Mouse (Mus musculus) brain, embryonic 14.5 days (tissue): Measurements from ENCODE around the gene Mapk8ip3.

Source experiments
- CTCF ChIP-seq: fragments of 200-500 bp; IDR thresholded peaks from 2 replicates; pipeline ENCODE4 v1.5.1; 2012; ENCODE audit warnings: inconsistent platforms, mild to moderate bottlenecking, moderate library complexity, borderline replicate concordance; ENCODE audit not compliant: insufficient read depth, insufficient read length; ENCODE audit errors: extremely low read depth
- POLR2A ChIP-seq: fragments of 200-500 bp; IDR thresholded peaks from 2 replicates; pipeline ENCODE4 v1.6.1; 2012; ENCODE audit warnings: mild to moderate bottlenecking, inconsistent platforms, borderline replicate concordance; ENCODE audit not compliant: poor library complexity, insufficient read depth, insufficient read length, severe bottlenecking; ENCODE audit errors: extremely low read depth

DNA sequence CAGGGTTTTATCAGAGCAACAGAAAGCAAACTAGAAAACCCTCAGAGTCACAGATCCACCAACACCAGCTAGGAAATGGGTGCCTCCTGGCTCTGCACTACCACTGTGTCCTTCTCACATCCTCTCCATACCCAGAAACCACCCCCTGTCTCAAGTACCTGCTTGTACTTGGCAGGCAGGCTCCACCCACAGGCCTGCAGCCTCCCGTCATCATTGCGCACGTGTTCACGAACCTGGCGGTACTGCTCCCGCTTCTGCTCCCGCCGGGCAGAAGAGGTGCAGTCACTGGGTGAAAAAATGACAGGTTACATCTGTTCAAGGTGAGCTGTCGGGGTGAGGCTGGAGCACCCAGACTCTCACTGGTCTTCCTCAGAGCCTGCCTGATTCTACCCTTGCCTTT lies 33.0 kb downstream of the Mapk8ip3 start:
- no peak for TF ChIP-seq CTCF
- TF ChIP-seq POLR2A: no peak
